Mouse (Mus musculus): ENCODE measurements at regions not wholly inside any gene's neighbourhood (a gene's known extent, or its start where the extent isn't known, plus 50 kb on each side); places are given as distances from the start of the nearest gene placed in this dataset.
"Not testable (repeated sequence)": the region's sequence is repeated elsewhere in the genome, so short reads cannot be mapped to it uniquely, and the experiment has no call there.

GRCm38 (mm10) chr13:65934376-65935071 is 184.8 kb upstream of the Gm10324 start:
- DNase-seq (ENCODE audit: low spot score), result not testable (repeated sequence)

- not testable (repeated sequence) for DNase-seq (ENCODE audit: low spot score)
Observed at GRCm38 (mm10) chr13:65950250-65950649, 169.1 kb upstream of the Gm10324 start.

- not testable (repeated sequence) for DNase-seq (ENCODE audit: low spot score)
Observed at GRCm38 (mm10) chr13:65990916-65991433, 128.4 kb upstream of the Gm10324 start.

GRCm38 (mm10) chr13:66007505-66007904 is 111.8 kb upstream of the Gm10324 start:
- DNase-seq (ENCODE audit: low spot score), result not testable (repeated sequence)

- not testable (repeated sequence) for DNase-seq (ENCODE audit: low spot score)
Observed at GRCm38 (mm10) chr13:66031942-66032341, 87.4 kb upstream of the Gm10324 start.

GRCm38 (mm10) chr13:66062676-66063075 is 56.7 kb upstream of the Gm10324 start:
- DNase-seq (ENCODE audit: low spot score), result peak; percentile 12

GRCm38 (mm10) chr13:66063388-66063787 is 56.0 kb upstream of the Gm10324 start:
- not testable (repeated sequence) for DNase-seq (ENCODE audit: low spot score)

Data from adipocyte (in vitro differentiated cells).